Mouse (Mus musculus) forebrain, embryonic 15.5 days (tissue): ENCODE measurements around the gene Rarb. TPM values are rescaled to one million over a fixed set of nuclear protein-coding genes. Genes with fewer than 3 reads are reported as not detected.

ENCODE experiments used
- ATAC-seq: fragments of 200-750 bp; cut with Nextera tagmentation; replicated peaks from 2 replicates; pipeline ENCODE4 v1.8.0; 2017; ENCODE audit warnings: mild to moderate bottlenecking, moderate TSS enrichment, moderate library complexity
- H3K27ac ChIP-seq: fragments of 300-500 bp; sonication (generic); replicated peaks from 2 replicates; pipeline ENCODE4 v1.5.1; 2015; ENCODE audit warnings: mild to moderate bottlenecking, inconsistent platforms
- H3K27me3 ChIP-seq: fragments of 300-500 bp; sonication (generic); 2 replicates; pipeline ENCODE4 v1.6.1; 2015; ENCODE audit warnings: inconsistent platforms
- H3K36me3 ChIP-seq: fragments of 300-500 bp; sonication (generic); 2 replicates; pipeline ENCODE4 v1.6.1; 2015; ENCODE audit warnings: mild to moderate bottlenecking, inconsistent platforms
- H3K4me1 ChIP-seq: fragments of 300-500 bp; sonication (generic); 2 replicates; pipeline ENCODE4 v1.6.1; 2015; ENCODE audit warnings: inconsistent platforms
- H3K4me2 ChIP-seq: fragments of 300-500 bp; sonication (generic); replicated peaks from 2 replicates; pipeline ENCODE4 v1.6.1; 2015; ENCODE audit warnings: mild to moderate bottlenecking, inconsistent platforms
- H3K4me3 ChIP-seq: fragments of 300-500 bp; sonication (generic); 2 replicates; pipeline ENCODE4 v1.5.1; 2015; ENCODE audit warnings: mild to moderate bottlenecking, inconsistent platforms
- H3K9ac ChIP-seq: fragments of 300-500 bp; sonication (generic); replicated peaks from 2 replicates; pipeline ENCODE4 v1.6.1; 2015; ENCODE audit warnings: mild to moderate bottlenecking, inconsistent platforms
- H3K9me3 ChIP-seq: fragments of 300-500 bp; sonication (generic); 2 replicates; pipeline ENCODE4 v1.6.1; 2016; ENCODE audit warnings: inconsistent platforms
- WGBS: fragments of 180-500 bp; shearing (Covaris S2); methylation state at CpG from one replicate; pipeline ENCODE4 v1.1.7; 2015; ENCODE audit warnings: mixed read lengths; 5-methylcytosine and 5-hydroxymethylcytosine counted together
- polyA plus RNA-seq: library from polyadenylated mRNA; unstranded; fragments of >200 nt; fragmentation: Nextera tagmentation; extraction: Ambion mirVana; gene quantifications from 2 replicates; pipeline ENCODE4 v1.2.1, GENCODE M21; 2015

The Rarb gene
- polyA plus RNA-seq, 1 experiment from 2014 or later, result 16.8 TPM

DNA sequence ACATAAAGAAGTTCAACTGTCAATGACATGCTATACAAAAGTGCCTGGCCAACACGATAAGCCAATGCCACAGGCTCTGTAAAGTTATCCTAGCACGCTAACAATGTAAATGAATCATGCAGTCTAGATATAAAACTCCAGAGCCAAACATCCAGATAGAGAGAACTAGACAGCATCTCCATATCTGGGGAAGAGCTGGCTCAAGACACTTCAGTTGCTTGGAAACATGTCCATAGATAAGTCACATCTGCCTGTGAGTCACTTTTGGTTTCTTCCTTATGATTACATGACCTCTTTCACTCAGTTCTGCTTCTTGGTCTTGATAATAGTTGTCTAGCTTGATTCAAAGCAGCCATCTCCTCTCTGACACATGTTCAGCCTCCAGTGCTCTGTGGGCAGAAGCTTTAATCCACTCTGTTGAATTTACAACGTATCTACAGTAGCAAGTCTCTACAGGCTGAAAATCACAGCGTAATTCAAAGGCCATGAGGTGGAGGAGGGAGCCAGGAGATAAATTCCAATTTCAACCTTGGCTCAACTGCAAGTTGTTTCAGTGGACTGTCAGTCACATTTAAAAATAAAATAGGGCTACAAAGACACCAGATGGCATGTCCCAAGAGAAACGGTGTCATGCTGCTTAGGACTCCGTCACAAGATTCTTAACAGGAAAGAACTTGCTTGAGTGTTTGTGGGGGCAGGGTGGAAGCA, 271.3 kb downstream of the Rarb start:
- Histone ChIP-seq H3K27me3 (no peaks in the 10 kb centered on the region), H3K9ac (no peak overlapping the region), H3K27ac (no peak overlapping the region), H3K36me3 (no peaks in the 10 kb centered on the region), H3K4me1 (no peaks in the 10 kb centered on the region), H3K9me3 (no peaks in the 10 kb centered on the region), H3K4me2 (no peak overlapping the region), H3K4me3 (no peak overlapping the region)
- ATAC-seq, result no peak
- WGBS, result 79% methylated on average over 6 of the region's 6 CpGs

DNA sequence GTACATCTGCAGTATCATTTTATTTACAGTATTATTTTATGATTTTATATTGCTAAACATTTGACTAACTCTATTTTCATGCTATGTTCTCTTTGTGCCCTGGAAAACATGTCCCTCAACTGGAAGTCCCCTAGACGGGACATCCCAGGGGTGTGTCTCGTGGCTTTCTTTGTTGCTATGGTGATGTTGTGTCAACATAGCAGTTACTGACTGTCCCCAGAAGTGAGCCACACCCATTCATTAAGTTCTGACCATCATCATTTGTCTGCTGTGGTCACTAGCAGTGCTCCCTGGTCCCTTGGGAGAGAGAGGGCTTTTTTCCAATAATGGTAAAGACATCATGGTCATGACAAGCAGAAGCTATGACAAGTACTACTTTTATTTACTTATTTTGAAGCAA, 274.0 kb downstream of the Rarb start:
- Histone ChIP-seq H3K9me3 (no peaks in the 10 kb centered on the region), H3K27ac (no peak overlapping the region), H3K4me1 (no peaks in the 10 kb centered on the region), H3K9ac (no peak overlapping the region), H3K4me3 (no peak overlapping the region), H3K36me3 (no peaks in the 10 kb centered on the region), H3K27me3 (no peaks in the 10 kb centered on the region), H3K4me2 (no peak overlapping the region)
- ATAC-seq, result no peak
- 70% methylated on average over 2 of the region's 2 CpGs for WGBS

DNA sequence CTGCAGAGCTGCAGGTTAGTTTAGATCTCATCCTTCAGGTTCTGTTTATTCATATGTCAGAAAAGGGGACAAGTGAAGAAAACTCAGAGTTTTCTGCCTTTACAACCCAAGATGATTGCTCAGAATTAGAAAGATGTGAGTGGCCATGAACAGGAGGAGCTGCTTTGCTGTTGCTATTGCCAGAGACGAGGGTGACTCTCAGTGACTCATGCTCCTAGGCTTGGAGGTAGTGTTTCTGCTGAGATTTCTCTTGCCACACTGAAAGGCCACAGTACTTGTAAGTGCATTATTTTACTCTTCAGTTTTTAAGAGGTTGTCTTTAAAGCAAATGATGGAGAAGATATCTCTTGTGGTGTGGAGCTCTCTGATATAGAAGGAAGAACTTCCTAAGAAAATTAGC, 277.3 kb downstream of the Rarb start:
- Histone ChIP-seq H3K27me3 (no peaks in the 10 kb centered on the region), H3K9ac (no peak overlapping the region), H3K4me2 (no peak overlapping the region), H3K4me3 (no peak overlapping the region), H3K36me3 (no peaks in the 10 kb centered on the region), H3K9me3 (no peaks in the 10 kb centered on the region), H3K4me1 (no peaks in the 10 kb centered on the region), H3K27ac (no peak overlapping the region)
- ATAC-seq, result no peak
- 76% methylated on average over 1 of the region's 1 CpGs for WGBS

DNA sequence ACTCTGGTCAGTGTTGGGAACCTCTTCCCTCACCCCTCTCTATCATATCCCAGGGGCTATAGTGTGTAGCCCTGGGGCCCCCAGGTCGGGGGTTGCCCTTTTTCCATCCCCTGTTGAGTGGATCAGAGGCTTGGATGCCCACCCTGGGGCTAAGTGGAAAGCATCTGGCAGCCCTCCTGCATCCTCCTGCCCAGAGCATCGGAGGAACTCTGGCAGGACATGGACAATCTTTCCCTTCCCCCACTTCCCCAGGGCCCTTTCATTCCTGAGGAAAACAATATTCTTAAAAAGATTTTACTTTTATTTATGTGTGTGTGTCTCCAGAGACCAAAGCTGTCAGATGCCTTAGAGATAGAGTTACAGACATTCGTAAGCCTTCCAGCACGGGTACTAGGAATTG, 281.5 kb downstream of the Rarb start:
- H3K9me3 ChIP-seq, result no peaks in the 10 kb centered on the region
- no peaks in the 10 kb centered on the region for H3K36me3 ChIP-seq
- no peaks in the 10 kb centered on the region for H3K4me1 ChIP-seq
- H3K27ac ChIP-seq, result no peak overlapping the region
- H3K4me2 ChIP-seq, result no peak overlapping the region
- no peak for ATAC-seq
- H3K4me3 ChIP-seq, result no peak overlapping the region
- WGBS, result 64% methylated on average over 4 of the region's 4 CpGs
- no peaks in the 10 kb centered on the region for H3K27me3 ChIP-seq
- no peak overlapping the region for H3K9ac ChIP-seq

GRCm38 (mm10) chr14:16528631-16529030, 290.3 kb downstream of the Rarb start:
- H3K4me2 ChIP-seq, result no peak overlapping the region
- no peak overlapping the region for H3K4me3 ChIP-seq
- no peaks in the 10 kb centered on the region for H3K36me3 ChIP-seq
- no peaks in the 10 kb centered on the region for H3K27me3 ChIP-seq
- H3K9me3 ChIP-seq, result no peaks in the 10 kb centered on the region
- H3K9ac ChIP-seq, result no peak overlapping the region
- ATAC-seq, result no peak
- H3K27ac ChIP-seq, result no peak overlapping the region
- H3K4me1 ChIP-seq, result no peaks in the 10 kb centered on the region
- WGBS, result 58% methylated on average over 2 of the region's 2 CpGs

DNA sequence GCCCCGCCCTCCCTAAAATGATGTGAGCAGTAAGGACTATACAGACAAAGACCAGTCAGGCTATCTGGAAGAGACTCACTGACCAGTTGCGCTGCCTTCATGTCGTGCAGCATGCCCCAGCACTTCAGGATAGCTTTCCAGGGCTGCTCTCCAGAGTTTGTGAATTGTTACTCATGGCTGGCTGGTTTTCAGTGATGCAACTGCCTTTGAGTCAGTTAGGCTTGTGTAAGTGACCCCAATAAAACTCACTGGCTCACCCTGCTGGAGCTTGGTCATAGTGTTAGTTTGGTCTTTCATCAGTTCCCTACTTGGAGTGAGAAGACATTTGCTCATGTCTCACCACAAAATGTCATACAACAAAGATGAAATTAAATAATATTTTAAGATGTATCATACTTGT, 292.8 kb downstream of the Rarb start:
- Histone ChIP-seq H3K36me3 (no peaks in the 10 kb centered on the region), H3K27ac (peak overlapping the region; percentile 38; the same call in 1 of the 2 replicates), H3K4me1 (0 out of 2 replicates have a peak, but pooled peaks cover 4% of the 10 kb centered on the region), H3K9me3 (no peaks in the 10 kb centered on the region), H3K9ac (no peak overlapping the region), H3K4me2 (no peak overlapping the region), H3K27me3 (no peaks in the 10 kb centered on the region), H3K4me3 (no peak overlapping the region)
- 86% methylated on average over 3 of the region's 3 CpGs for WGBS
- ATAC-seq, result no peak; the same call in 1 of the 2 replicates

DNA sequence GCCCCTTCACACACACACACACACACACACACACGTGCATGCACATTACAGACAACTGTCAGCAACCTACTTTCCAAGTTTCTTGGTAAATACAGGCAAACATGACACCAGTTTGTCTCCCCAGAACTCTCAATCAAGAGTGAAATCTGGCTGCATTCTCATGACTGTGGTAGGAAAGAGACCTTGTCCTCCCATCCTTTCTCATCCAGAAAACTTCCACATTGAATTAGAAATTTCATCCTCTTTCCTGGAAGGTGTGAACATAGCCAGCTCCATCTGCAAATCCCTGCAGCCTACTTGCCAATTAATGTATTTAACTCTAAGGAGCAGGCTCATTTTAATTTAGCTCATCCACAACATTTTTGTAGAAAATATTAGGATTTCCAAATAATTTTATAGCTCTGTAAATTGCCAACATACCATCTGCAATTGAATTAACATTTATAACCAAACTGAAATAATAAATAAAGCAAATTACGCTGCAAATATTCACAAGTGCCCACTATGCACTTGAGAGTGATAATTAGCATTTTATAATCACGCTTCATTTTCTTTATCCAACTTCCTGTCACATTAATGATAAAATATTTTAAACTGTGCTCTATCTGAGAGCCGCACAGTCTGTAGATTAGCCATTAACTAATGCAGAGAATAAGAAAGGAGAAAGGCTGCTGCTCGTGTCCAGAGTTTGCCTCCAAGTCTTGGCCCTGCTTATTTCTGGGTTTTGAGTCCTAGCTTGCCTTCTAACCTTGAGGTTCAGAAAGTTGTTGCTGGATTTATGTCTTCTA, 293.6 kb downstream of the Rarb start:
- H3K9me3 ChIP-seq, result no peaks in the 10 kb centered on the region
- H3K27me3 ChIP-seq, result no peaks in the 10 kb centered on the region
- peak overlapping the region; percentile 38 for H3K27ac ChIP-seq
- H3K4me2 ChIP-seq, result no peak overlapping the region
- ATAC-seq, result peak; percentile 67
- H3K9ac ChIP-seq, result no peak overlapping the region
- 46% methylated on average over 5 of the region's 5 CpGs for WGBS
- H3K36me3 ChIP-seq, result no peaks in the 10 kb centered on the region
- H3K4me3 ChIP-seq, result no peak overlapping the region
- 0 out of 2 replicates have a peak, but pooled peaks cover 4% of the 10 kb centered on the region for H3K4me1 ChIP-seq

GRCm38 (mm10) chr14:16522852-16523251, 296.1 kb downstream of the Rarb start:
- 85% methylated on average over 3 of the region's 3 CpGs for WGBS
- H3K4me3 ChIP-seq, result no peak overlapping the region
- no peak overlapping the region for H3K27ac ChIP-seq
- no peaks in the 10 kb centered on the region for H3K27me3 ChIP-seq
- no peaks in the 10 kb centered on the region for H3K9me3 ChIP-seq
- peaks cover 22% of the 10 kb centered on the region for H3K4me1 ChIP-seq
- no peaks in the 10 kb centered on the region for H3K36me3 ChIP-seq
- no peak for ATAC-seq
- H3K9ac ChIP-seq, result no peak overlapping the region
- H3K4me2 ChIP-seq, result no peak overlapping the region

DNA sequence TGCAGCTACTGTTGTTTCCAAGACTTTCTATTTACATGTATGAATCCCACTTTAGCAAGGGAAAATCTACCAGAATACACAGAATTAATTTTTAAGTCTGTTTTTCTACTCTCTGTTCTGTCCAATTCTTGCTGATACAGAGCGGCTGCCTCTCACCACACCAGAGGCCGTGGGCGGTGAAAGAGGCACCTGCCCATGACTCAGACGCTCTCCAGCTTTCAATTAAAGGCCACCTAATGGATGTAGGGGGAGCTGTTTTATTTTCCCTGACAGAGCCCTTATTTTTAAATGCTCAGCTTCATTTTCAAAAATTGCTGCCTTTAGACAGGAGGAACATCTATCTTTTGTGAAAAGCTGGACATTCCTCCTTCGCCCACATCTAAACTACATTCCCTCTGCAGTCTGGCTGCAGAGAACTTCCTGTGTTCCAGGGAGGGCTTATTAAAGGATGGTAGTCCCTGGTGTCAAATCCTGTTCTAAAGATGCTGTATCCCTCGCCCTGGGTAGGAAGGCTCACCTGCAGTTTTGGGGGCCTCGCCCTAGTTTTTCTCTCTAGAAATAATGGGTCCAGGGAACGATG, 299.3 kb downstream of the Rarb start:
- H3K4me3 ChIP-seq, result no peak overlapping the region
- H3K36me3 ChIP-seq, result no peaks in the 10 kb centered on the region
- no peak overlapping the region for H3K4me2 ChIP-seq
- no peaks in the 10 kb centered on the region for H3K27me3 ChIP-seq
- WGBS, result 77% methylated on average over 8 of the region's 8 CpGs
- H3K4me1 ChIP-seq, result peaks cover 23% of the 10 kb centered on the region
- no peaks in the 10 kb centered on the region for H3K9me3 ChIP-seq
- no peak for ATAC-seq
- H3K27ac ChIP-seq, result no peak overlapping the region
- H3K9ac ChIP-seq, result no peak overlapping the region

GRCm38 (mm10) chr14:16517958-16518357, 301.0 kb downstream of the Rarb start:
- H3K9me3 ChIP-seq, result no peaks in the 10 kb centered on the region
- ATAC-seq, result peak; percentile 91
- H3K4me2 ChIP-seq, result no peak overlapping the region
- no peaks in the 10 kb centered on the region for H3K36me3 ChIP-seq
- no peak overlapping the region for H3K9ac ChIP-seq
- H3K4me1 ChIP-seq, result peaks cover 22% of the 10 kb centered on the region
- no peak overlapping the region for H3K4me3 ChIP-seq
- H3K27ac ChIP-seq, result peak overlapping the region; percentile 13
- H3K27me3 ChIP-seq, result no peaks in the 10 kb centered on the region

GRCm38 (mm10) chr14:16515731-16516130, 303.2 kb downstream of the Rarb start:
- no peak overlapping the region for H3K4me3 ChIP-seq
- no peaks in the 10 kb centered on the region for H3K9me3 ChIP-seq
- no peak overlapping the region for H3K27ac ChIP-seq
- no peak for ATAC-seq
- peaks cover 20% of the 10 kb centered on the region for H3K4me1 ChIP-seq
- H3K4me2 ChIP-seq, result no peak overlapping the region
- WGBS, result 90% methylated on average over 3 of the region's 3 CpGs
- H3K36me3 ChIP-seq, result no peaks in the 10 kb centered on the region
- no peak overlapping the region for H3K9ac ChIP-seq
- H3K27me3 ChIP-seq, result no peaks in the 10 kb centered on the region

GRCm38 (mm10) chr14:16510574-16510973, 308.4 kb downstream of the Rarb start:
- 70% methylated on average over 4 of the region's 4 CpGs for WGBS
- Histone ChIP-seq H3K9ac (no peak overlapping the region), H3K9me3 (no peaks in the 10 kb centered on the region)

More at GRCm38 (mm10) chr14:16510574-16510973, 308.4 kb downstream of the Rarb start:
- Histone ChIP-seq H3K4me1 (no peaks in the 10 kb centered on the region), H3K4me2 (no peak overlapping the region), H3K27ac (no peak overlapping the region), H3K4me3 (no peak overlapping the region), H3K27me3 (no peaks in the 10 kb centered on the region), H3K36me3 (no peaks in the 10 kb centered on the region)
- ATAC-seq, result no peak
